Mouse (Mus musculus) E14TG2a.4 (cell line): ENCODE measurements at regions not wholly inside any gene's neighbourhood (a gene's known extent, or its start where the extent isn't known, plus 50 kb on each side); places are given as distances from the start of the nearest gene placed in this dataset.

Experiments used
- CTCF ChIP-seq: conservative IDR thresholded peaks from 2 replicates; pipeline ENCODE4 v1.5.1; 2014; ENCODE audit warnings: low read length
- NANOG ChIP-seq: IDR thresholded peaks from 2 replicates; pipeline ENCODE4 v1.6.1; 2014; ENCODE audit warnings: borderline replicate concordance, low read length, mixed read lengths
- POU5F1 ChIP-seq: IDR thresholded peaks from 2 replicates; pipeline ENCODE4 v1.6.1; 2014; ENCODE audit warnings: low read length, borderline replicate concordance

- TF ChIP-seq CTCF = no peak
- no peak for TF ChIP-seq NANOG
- no peak for TF ChIP-seq POU5F1
Observed at GRCm38 (mm10) chr10:25017843-25018242, 90.6 kb upstream of the Arg1 start.
